Mouse (Mus musculus): ENCODE results near the gene Lrp8. TPM values are rescaled to one million over a fixed set of nuclear protein-coding genes. Genes with fewer than 3 reads are reported as not detected.

Gene Lrp8
- polyA plus RNA-seq, 1 experiment from 2014 or later: 3.1 TPM

GRCm38 (mm10) chr4:107830821-107831221 is 28.8 kb downstream of the Lrp8 start:
- H3K27me3 ChIP-seq (replicated peaks): no peaks in the 10 kb centered on the region
- ATAC-seq (ENCODE audit: insufficient read depth, low FRiP score, low read depth): no peak
- H3K27ac ChIP-seq: no peak overlapping the region
- no peaks in the 10 kb centered on the region for H3K9me3 ChIP-seq
- H3K4me3 ChIP-seq (replicated peaks): no peak overlapping the region
- H3K9ac ChIP-seq: no peak overlapping the region
- WGBS: 76% methylated on average over 7 of the region's 7 CpGs
- peaks cover 25% of the 10 kb centered on the region for H3K4me1 ChIP-seq
- no peak overlapping the region for H3K4me2 ChIP-seq
- H3K36me3 ChIP-seq: no peaks in the 10 kb centered on the region

- Histone ChIP-seq H3K4me2 (no peak overlapping the region), H3K27ac (no peak overlapping the region), H3K36me3 (no peaks in the 10 kb centered on the region), H3K9ac (no peak overlapping the region), H3K27me3 (replicated peaks) (no peaks in the 10 kb centered on the region), H3K4me1 (peaks cover 25% of the 10 kb centered on the region), H3K9me3 (no peaks in the 10 kb centered on the region), H3K4me3 (replicated peaks) (no peak overlapping the region)
- ATAC-seq (ENCODE audit: insufficient read depth, low FRiP score, low read depth): no peak
- 91% methylated on average over 6 of the region's 6 CpGs for WGBS
These were observed 29.6 kb downstream of the Lrp8 start for GRCm38 (mm10) chr4:107831678-107832077.

- WGBS: 78% methylated on average over 5 of the region's 5 CpGs
- Histone ChIP-seq H3K27ac (no peak overlapping the region), H3K36me3 (no peaks in the 10 kb centered on the region), H3K9me3 (no peaks in the 10 kb centered on the region), H3K27me3 (replicated peaks) (no peaks in the 10 kb centered on the region), H3K4me3 (replicated peaks) (no peak overlapping the region), H3K4me1 (peaks cover 24% of the 10 kb centered on the region), H3K9ac (no peak overlapping the region), H3K4me2 (no peak overlapping the region)
- ATAC-seq (ENCODE audit: insufficient read depth, low FRiP score, low read depth): no peak
These were observed 31.5 kb downstream of the Lrp8 start for GRCm38 (mm10) chr4:107833525-107833924.

- Histone ChIP-seq H3K9me3 (no peaks in the 10 kb centered on the region), H3K27me3 (replicated peaks) (no peaks in the 10 kb centered on the region), H3K4me2 (peak overlapping the region; percentile 25), H3K27ac (no peak overlapping the region), H3K4me1 (peaks cover 15% of the 10 kb centered on the region), H3K36me3 (no peaks in the 10 kb centered on the region), H3K4me3 (replicated peaks) (no peak overlapping the region), H3K9ac (no peak overlapping the region)
- 45% methylated on average over 22 of the region's 22 CpGs for whole genome bisulfite sequencing
- ATAC-seq (ENCODE audit: insufficient read depth, low FRiP score, low read depth): peak; percentile 64
These were observed 32.7 kb downstream of the Lrp8 start for GRCm38 (mm10) chr4:107834643-107835314.

- Histone ChIP-seq H3K9me3 (no peaks in the 10 kb centered on the region), H3K4me2 (no peak overlapping the region; the same call in 1 of the 2 replicates), H3K4me3 (replicated peaks) (no peak overlapping the region), H3K9ac (no peak overlapping the region), H3K4me1 (peaks cover 12% of the 10 kb centered on the region), H3K36me3 (no peaks in the 10 kb centered on the region), H3K27ac (no peak overlapping the region), H3K27me3 (replicated peaks) (no peaks in the 10 kb centered on the region)
- WGBS: 51% methylated on average over 5 of the region's 5 CpGs
- no peak for ATAC-seq (ENCODE audit: insufficient read depth, low FRiP score, low read depth)
These were observed 33.4 kb downstream of the Lrp8 start for GRCm38 (mm10) chr4:107835508-107835909.

- ATAC-seq (ENCODE audit: insufficient read depth, low FRiP score, low read depth): no peak
- 76% methylated on average over 5 of the region's 5 CpGs for WGBS
These were observed 34.7 kb downstream of the Lrp8 start for GRCm38 (mm10) chr4:107836758-107837157.

GRCm38 (mm10) chr4:107837910-107838309 is 35.8 kb downstream of the Lrp8 start:
- Histone ChIP-seq H3K4me2 (no peak overlapping the region), H3K36me3 (no peaks in the 10 kb centered on the region), H3K9me3 (no peaks in the 10 kb centered on the region), H3K27me3 (replicated peaks) (no peaks in the 10 kb centered on the region), H3K4me3 (replicated peaks) (no peak overlapping the region), H3K27ac (no peak overlapping the region), H3K4me1 (peaks cover 12% of the 10 kb centered on the region), H3K9ac (no peak overlapping the region)
- ATAC-seq (ENCODE audit: insufficient read depth, low FRiP score, low read depth): no peak
- 84% methylated on average over 3 of the region's 3 CpGs for WGBS

More at GRCm38 (mm10) chr4:107836758-107837157, 34.7 kb downstream of the Lrp8 start:
- Histone ChIP-seq H3K4me2 (no peak overlapping the region), H3K4me3 (replicated peaks) (no peak overlapping the region), H3K9me3 (no peaks in the 10 kb centered on the region), H3K27ac (no peak overlapping the region), H3K27me3 (replicated peaks) (no peaks in the 10 kb centered on the region), H3K36me3 (no peaks in the 10 kb centered on the region), H3K4me1 (peaks cover 12% of the 10 kb centered on the region), H3K9ac (no peak overlapping the region)

GRCm38 (mm10) chr4:107843687-107844086 is 41.6 kb downstream of the Lrp8 start:
- 93% methylated on average over 8 of the region's 8 CpGs for WGBS
- Histone ChIP-seq H3K9ac (no peak overlapping the region), H3K4me3 (replicated peaks) (no peak overlapping the region), H3K4me1 (no peaks in the 10 kb centered on the region), H3K36me3 (no peaks in the 10 kb centered on the region), H3K9me3 (no peaks in the 10 kb centered on the region), H3K27me3 (replicated peaks) (peaks cover 20% of the 10 kb centered on the region), H3K27ac (no peak overlapping the region), H3K4me2 (no peak overlapping the region)
- ATAC-seq (ENCODE audit: insufficient read depth, low FRiP score, low read depth): no peak

- 3% methylated on average over 10 of the region's 10 CpGs for WGBS
- no peak for ATAC-seq (ENCODE audit: insufficient read depth, low FRiP score, low read depth)
- no peak overlapping the region for H3K4me2 ChIP-seq
These were observed 42.9 kb downstream of the Lrp8 start for GRCm38 (mm10) chr4:107844971-107845370.

GRCm38 (mm10) chr4:107846795-107847194 is 44.7 kb downstream of the Lrp8 start:
- Histone ChIP-seq H3K9me3 (no peaks in the 10 kb centered on the region), H3K27me3 (replicated peaks) (peaks cover 20% of the 10 kb centered on the region), H3K4me3 (replicated peaks) (no peak overlapping the region), H3K4me2 (no peak overlapping the region), H3K4me1 (no peaks in the 10 kb centered on the region), H3K27ac (no peak overlapping the region), H3K36me3 (no peaks in the 10 kb centered on the region), H3K9ac (no peak overlapping the region)
- 60% methylated on average over 7 of the region's 7 CpGs for WGBS
- ATAC-seq (ENCODE audit: insufficient read depth, low FRiP score, low read depth): no peak

More at GRCm38 (mm10) chr4:107844971-107845370, 42.9 kb downstream of the Lrp8 start:
- Histone ChIP-seq H3K9ac (no peak overlapping the region), H3K4me3 (replicated peaks) (no peak overlapping the region), H3K36me3 (no peaks in the 10 kb centered on the region), H3K9me3 (no peaks in the 10 kb centered on the region), H3K27ac (no peak overlapping the region), H3K4me1 (no peaks in the 10 kb centered on the region), H3K27me3 (replicated peaks) (peaks cover 20% of the 10 kb centered on the region)

GRCm38 (mm10) chr4:107848546-107848945 is 46.5 kb downstream of the Lrp8 start:
- no peaks in the 10 kb centered on the region for H3K4me1 ChIP-seq
- H3K9ac ChIP-seq: no peak overlapping the region
- WGBS: 80% methylated on average over 5 of the region's 5 CpGs
- H3K4me2 ChIP-seq: no peak overlapping the region
- no peak for ATAC-seq (ENCODE audit: insufficient read depth, low FRiP score, low read depth)
- H3K27me3 ChIP-seq (replicated peaks): peaks cover 20% of the 10 kb centered on the region
- H3K4me3 ChIP-seq (replicated peaks): no peak overlapping the region
- no peaks in the 10 kb centered on the region for H3K36me3 ChIP-seq
- no peaks in the 10 kb centered on the region for H3K9me3 ChIP-seq
- no peak overlapping the region for H3K27ac ChIP-seq

GRCm38 (mm10) chr4:107849621-107850020 is 47.6 kb downstream of the Lrp8 start:
- ATAC-seq (ENCODE audit: insufficient read depth, low FRiP score, low read depth): no peak

GRCm38 (mm10) chr4:107850091-107850490 is 48.0 kb downstream of the Lrp8 start:
- no peak overlapping the region for H3K4me2 ChIP-seq
- no peaks in the 10 kb centered on the region for H3K36me3 ChIP-seq
- no peak overlapping the region for H3K27ac ChIP-seq
- no peaks in the 10 kb centered on the region for H3K4me1 ChIP-seq
- no peak overlapping the region for H3K4me3 ChIP-seq (replicated peaks)
- 87% methylated on average over 8 of the region's 8 CpGs for WGBS
- peaks cover 19% of the 10 kb centered on the region for H3K27me3 ChIP-seq (replicated peaks)
- H3K9me3 ChIP-seq: no peaks in the 10 kb centered on the region
- no peak for ATAC-seq (ENCODE audit: insufficient read depth, low FRiP score, low read depth)
- H3K9ac ChIP-seq: no peak overlapping the region

More at GRCm38 (mm10) chr4:107849621-107850020, 47.6 kb downstream of the Lrp8 start:
- Histone ChIP-seq H3K27ac (no peak overlapping the region), H3K27me3 (replicated peaks) (peaks cover 20% of the 10 kb centered on the region), H3K9ac (no peak overlapping the region), H3K4me1 (no peaks in the 10 kb centered on the region), H3K4me2 (no peak overlapping the region), H3K9me3 (no peaks in the 10 kb centered on the region), H3K4me3 (replicated peaks) (no peak overlapping the region), H3K36me3 (no peaks in the 10 kb centered on the region)
- whole genome bisulfite sequencing: 82% methylated on average over 9 of the region's 9 CpGs

All from stomach, embryonic 15.5 days (tissue).